Mouse (Mus musculus): ENCODE results near the gene Eef2kmt.
"Not testable (repeated sequence)": the region's sequence is repeated elsewhere in the genome, so short reads cannot be mapped to it uniquely, and the experiment has no call there.

DNA sequence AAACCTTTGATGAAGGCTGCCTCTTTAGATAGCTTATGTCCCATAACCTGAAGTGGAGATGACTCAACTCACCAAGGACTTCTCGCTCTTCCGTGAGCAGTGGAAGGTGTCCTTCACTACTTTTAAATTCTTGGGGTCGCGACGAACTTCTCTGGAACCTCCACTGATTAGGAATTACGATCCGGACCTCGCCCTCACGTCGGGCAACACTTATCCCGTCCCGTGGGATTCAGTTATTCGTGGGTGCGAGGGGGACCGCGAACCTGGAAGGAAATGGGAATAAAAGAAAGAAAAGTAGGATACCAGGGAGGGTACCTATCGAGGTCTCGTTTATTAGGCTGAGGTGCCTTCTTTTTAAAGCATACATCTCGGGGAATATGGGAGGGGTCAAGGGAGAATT is 28.3 kb downstream of the Eef2kmt start:
- not testable (repeated sequence) for TF ChIP-seq POLR2A (IDR thresholded peaks at IDR 0.05; ENCODE audit: extremely low read depth, insufficient read depth, low read length); CTCF (IDR thresholded peaks at IDR 0.05; ENCODE audit: low read depth, low read length)

All from liver, adult 2 months (tissue).